In the genomic region with DNA sequence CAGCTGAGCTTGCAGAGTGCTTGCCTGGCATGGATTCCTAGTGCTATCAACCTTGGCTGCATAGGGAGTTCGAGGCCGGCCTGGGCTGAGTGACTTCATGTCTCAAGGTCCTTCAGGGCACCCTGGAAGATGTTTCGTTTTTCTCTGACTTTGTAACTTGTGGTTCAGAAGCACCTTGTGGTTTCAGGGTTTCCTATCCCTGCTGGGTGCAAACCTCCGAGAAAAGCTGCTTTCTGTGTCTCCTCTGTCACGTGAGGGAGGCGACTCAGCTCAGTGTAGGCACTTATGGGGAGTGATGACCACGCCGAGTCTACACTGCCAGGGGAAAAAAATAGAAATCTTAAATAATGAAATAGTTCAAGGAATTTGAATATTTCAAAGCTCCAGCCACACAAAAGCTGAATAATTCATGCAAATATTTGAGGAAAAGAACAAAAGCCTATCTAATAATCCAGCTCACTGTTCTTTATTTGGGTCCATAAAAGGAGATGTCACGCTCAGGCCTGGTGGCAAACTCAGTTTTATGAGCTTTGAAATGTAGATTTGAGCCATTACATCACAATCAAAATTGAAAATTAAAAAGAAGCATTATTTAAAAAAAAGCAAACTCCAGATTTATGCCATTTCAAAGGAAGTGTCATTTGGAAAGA, we compare ENCODE assay signal across 13 mouse cellular contexts. TPM values are rescaled to one million over a fixed set of nuclear protein-coding genes. Genes with fewer than 3 reads are reported as not detected.
DNase-seq lines count a peak whose midpoint lies in the region; ATAC-seq lines count a peak whose summit lies in the region.
"Had no signal": no experiment of that assay in that cellular context is flagged by ENCODE, and none has a peak within 500 bp of the region (broad histone marks: within the 10 kb centered on the region; RNA-seq: fewer than 3 reads in every experiment).

No protein-coding gene starts in this region.

- peak; percentile 11; the same call in 1 of the 2 replicates for ATAC-seq in forebrain, embryonic 15.5 days (replicated peaks)
- ATAC-seq in forebrain, embryonic 13.5 days, result no peak
- ATAC-seq in midbrain, embryonic 13.5 days, result peak; percentile 70
- no peak for ATAC-seq in midbrain, embryonic 11.5 days (ENCODE audit: low FRiP score)
- ATAC-seq in liver, embryonic 11.5 days (replicated peaks; ENCODE audit: low FRiP score), result no peak

- DNase-seq in midbrain, embryonic 11.5 days (ENCODE audit: low spot score, missing footprints), result no peak
- DNase-seq in liver, embryonic 11.5 days (ENCODE audit: low spot score), result no peak
- DNase-seq in yolk sac, embryonic 10.5 days (ENCODE audit: low spot score), result no peak
- DNase-seq in cerebellum, postnatal 4 days (ENCODE audit: low spot score in 2 of 2), result no peak
- DNase-seq: cerebellum, postnatal 36 days; kidney, postnatal 25 days; spleen, adult 18-20 months had no signal

- no peaks in the 10 kb centered on the region for H3K9me3 ChIP-seq in forebrain, embryonic 15.5 days
- no peaks in the 10 kb centered on the region for H3K9me3 ChIP-seq in forebrain, embryonic 13.5 days (replicated peaks)
- no peaks in the 10 kb centered on the region for H3K9me3 ChIP-seq in midbrain, embryonic 13.5 days
- no peaks in the 10 kb centered on the region for H3K9me3 ChIP-seq in midbrain, embryonic 11.5 days (ENCODE audit: control insufficient read depth, low read length)
- H3K9me3 ChIP-seq in megakaryocyte, embryonic 14.5 days, result no peaks in the 10 kb centered on the region
- no peaks in the 10 kb centered on the region for H3K9me3 ChIP-seq in liver, embryonic 11.5 days (ENCODE audit: control insufficient read depth, low read length)
- H3K9me3 ChIP-seq: forebrain, embryonic 12.5 days; hindbrain, embryonic 12.5 days had no signal

- no peak overlapping the region for H3K9ac ChIP-seq in forebrain, embryonic 15.5 days (replicated peaks)
- H3K9ac ChIP-seq in forebrain, embryonic 13.5 days, result no peak overlapping the region
- no peak overlapping the region for H3K9ac ChIP-seq in midbrain, embryonic 13.5 days (replicated peaks)
- H3K9ac ChIP-seq in midbrain, embryonic 11.5 days (ENCODE audit: low read length), result no peak overlapping the region
- H3K9ac ChIP-seq in liver, embryonic 11.5 days (ENCODE audit: low read depth, low read length), result no peak overlapping the region
- H3K9ac ChIP-seq: forebrain, embryonic 12.5 days; hindbrain, embryonic 12.5 days had no signal

- no peaks in the 10 kb centered on the region for H3K36me3 ChIP-seq in forebrain, embryonic 15.5 days
- no peaks in the 10 kb centered on the region for H3K36me3 ChIP-seq in forebrain, embryonic 13.5 days (ENCODE audit: poor library complexity, severe bottlenecking)
- no peaks in the 10 kb centered on the region for H3K36me3 ChIP-seq in midbrain, embryonic 13.5 days
- H3K36me3 ChIP-seq in midbrain, embryonic 11.5 days (ENCODE audit: control insufficient read depth, insufficient read depth, low read length), result no peaks in the 10 kb centered on the region
- no peaks in the 10 kb centered on the region for H3K36me3 ChIP-seq in megakaryocyte, embryonic 14.5 days (replicated peaks; ENCODE audit: low read length)
- no peaks in the 10 kb centered on the region for H3K36me3 ChIP-seq in liver, embryonic 11.5 days (ENCODE audit: control insufficient read depth, insufficient read depth, low read length)
- H3K36me3 ChIP-seq: forebrain, embryonic 12.5 days; hindbrain, embryonic 12.5 days had no signal

- H3K4me3 ChIP-seq in forebrain, embryonic 15.5 days, result no peak overlapping the region
- H3K4me3 ChIP-seq in forebrain, embryonic 13.5 days, result no peak overlapping the region
- no peak overlapping the region for H3K4me3 ChIP-seq in midbrain, embryonic 13.5 days (replicated peaks)
- no peak overlapping the region for H3K4me3 ChIP-seq in midbrain, embryonic 11.5 days (ENCODE audit: low read depth, low read length)
- peak overlapping the region; percentile 70 for H3K4me3 ChIP-seq in megakaryocyte, embryonic 14.5 days (replicated peaks)
- H3K4me3 ChIP-seq in liver, embryonic 11.5 days (ENCODE audit: low read depth, low read length), result no peak overlapping the region
- H3K4me3 ChIP-seq: forebrain, embryonic 12.5 days; hindbrain, embryonic 12.5 days had no signal

- peak overlapping the region; percentile 71 for H3K27ac ChIP-seq in forebrain, embryonic 15.5 days (replicated peaks)
- no peak overlapping the region for H3K27ac ChIP-seq in forebrain, embryonic 13.5 days
- H3K27ac ChIP-seq in midbrain, embryonic 13.5 days, result peak overlapping the region; percentile 36; the same call in 1 of the 2 replicates
- H3K27ac ChIP-seq in midbrain, embryonic 11.5 days (ENCODE audit: low read depth, low read length), result no peak overlapping the region
- H3K27ac ChIP-seq in liver, embryonic 11.5 days (ENCODE audit: low read depth, low read length), result no peak overlapping the region
- H3K27ac ChIP-seq: forebrain, embryonic 12.5 days; hindbrain, embryonic 12.5 days had no signal

- no peaks in the 10 kb centered on the region for H3K27me3 ChIP-seq in forebrain, embryonic 15.5 days
- H3K27me3 ChIP-seq in forebrain, embryonic 13.5 days, result no peaks in the 10 kb centered on the region
- H3K27me3 ChIP-seq in midbrain, embryonic 13.5 days, result no peaks in the 10 kb centered on the region
- no peaks in the 10 kb centered on the region for H3K27me3 ChIP-seq in midbrain, embryonic 11.5 days (ENCODE audit: control insufficient read depth, insufficient read depth, low read length)
- peaks cover 6% of the 10 kb centered on the region for H3K27me3 ChIP-seq in megakaryocyte, embryonic 14.5 days (replicated peaks)
- no peaks in the 10 kb centered on the region for H3K27me3 ChIP-seq in liver, embryonic 11.5 days (replicated peaks; ENCODE audit: control insufficient read depth, insufficient read depth, low read length)
- H3K27me3 ChIP-seq: forebrain, embryonic 12.5 days; hindbrain, embryonic 12.5 days had no signal

- 73% methylated on average over 9 of the region's 9 CpGs for WGBS in forebrain, embryonic 15.5 days
- WGBS in forebrain, embryonic 13.5 days, result 77% methylated on average over 9 of the region's 9 CpGs
- 61% methylated on average over 9 of the region's 9 CpGs for WGBS in midbrain, embryonic 13.5 days
- WGBS in midbrain, embryonic 11.5 days, result 75% methylated on average over 9 of the region's 9 CpGs
- 65% methylated on average over 9 of the region's 9 CpGs for WGBS in liver, embryonic 11.5 days

- peaks cover 11% of the 10 kb centered on the region for H3K4me1 ChIP-seq in forebrain, embryonic 15.5 days
- H3K4me1 ChIP-seq in forebrain, embryonic 13.5 days, result no peaks in the 10 kb centered on the region
- peaks cover 13% of the 10 kb centered on the region for H3K4me1 ChIP-seq in midbrain, embryonic 13.5 days (replicated peaks)
- H3K4me1 ChIP-seq in midbrain, embryonic 11.5 days (ENCODE audit: control insufficient read depth, insufficient read depth, low read length), result no peaks in the 10 kb centered on the region; the same call in 1 of the 2 replicates
- peaks cover 13% of the 10 kb centered on the region for H3K4me1 ChIP-seq in megakaryocyte, embryonic 14.5 days
- peaks cover 4% of the 10 kb centered on the region for H3K4me1 ChIP-seq in liver, embryonic 11.5 days (replicated peaks; ENCODE audit: control insufficient read depth, insufficient read depth, low read length)
- H3K4me1 ChIP-seq: hindbrain, embryonic 12.5 days had no signal

- no peak overlapping the region for H3K4me2 ChIP-seq in forebrain, embryonic 15.5 days (replicated peaks)
- H3K4me2 ChIP-seq in forebrain, embryonic 13.5 days, result no peak overlapping the region
- H3K4me2 ChIP-seq in midbrain, embryonic 13.5 days (replicated peaks), result no peak overlapping the region
- H3K4me2 ChIP-seq in midbrain, embryonic 11.5 days, result no peak overlapping the region
- H3K4me2 ChIP-seq in liver, embryonic 11.5 days, result no peak overlapping the region
- H3K4me2 ChIP-seq: forebrain, embryonic 12.5 days; hindbrain, embryonic 12.5 days had no signal

RNA-seq across cellular contexts. Expression of a gene that starts 34.2 kb away (rescaled TPM):
- polyA plus RNA-seq in forebrain, embryonic 15.5 days (2015; fragmentation: Nextera tagmentation; extraction: Ambion mirVana), result 31.7 and 33.5 TPM in 2 replicates
- 21.3 and 21.5 TPM in 2 replicates for polyA plus RNA-seq in forebrain, embryonic 13.5 days (2015; fragmentation: Nextera tagmentation; extraction: Ambion mirVana)
- 22.6 and 23.5 TPM in 2 replicates for polyA plus RNA-seq in midbrain, embryonic 13.5 days (2015; fragmentation: Nextera tagmentation; extraction: Ambion mirVana)
- 28.2 and 29.9 TPM in 2 replicates for polyA plus RNA-seq in midbrain, embryonic 11.5 days (2014; fragmentation: Nextera tagmentation; extraction: Ambion mirVana)
- polyA plus RNA-seq in megakaryocyte, embryonic 14.5 days (2012; ENCODE audit: insufficient read depth, low replicate concordance), result 0.87 TPM in 1 of 2 replicates, not detected in the other
- polyA plus RNA-seq in liver, embryonic 11.5 days (2014; fragmentation: Nextera tagmentation; extraction: Ambion mirVana), result 9.9 TPM in 2 replicates

Comparison
In these comparisons a context has a peak if more than half of its experiments do, and no peak if none do; other contexts are left out.
1. ATAC-seq: peak in forebrain, embryonic 15.5 days (single experiment) and midbrain, embryonic 13.5 days (single experiment); none in forebrain, embryonic 13.5 days (single experiment), midbrain, embryonic 11.5 days (single experiment) and liver, embryonic 11.5 days (single experiment).
2. H3K27ac ChIP-seq: peak in forebrain, embryonic 15.5 days (single experiment) and midbrain, embryonic 13.5 days (single experiment); none in forebrain, embryonic 13.5 days (single experiment), midbrain, embryonic 11.5 days (single experiment) and liver, embryonic 11.5 days (single experiment).